Mouse (Mus musculus): Measurements from ENCODE around the gene Sdccag8. TPM values are rescaled to one million over a fixed set of nuclear protein-coding genes. Genes with fewer than 3 reads are reported as not detected.
A peak's percentile ranks its signal among the peaks of the same experiment; 100 is the strongest.
"Not testable (repeated sequence)": the region's sequence is repeated elsewhere in the genome, so short reads cannot be mapped to it uniquely, and the experiment has no call there.

The Sdccag8 gene
- total RNA-seq, 2 experiments from 2014 or later = 20.0 to 20.7 TPM

DNA sequence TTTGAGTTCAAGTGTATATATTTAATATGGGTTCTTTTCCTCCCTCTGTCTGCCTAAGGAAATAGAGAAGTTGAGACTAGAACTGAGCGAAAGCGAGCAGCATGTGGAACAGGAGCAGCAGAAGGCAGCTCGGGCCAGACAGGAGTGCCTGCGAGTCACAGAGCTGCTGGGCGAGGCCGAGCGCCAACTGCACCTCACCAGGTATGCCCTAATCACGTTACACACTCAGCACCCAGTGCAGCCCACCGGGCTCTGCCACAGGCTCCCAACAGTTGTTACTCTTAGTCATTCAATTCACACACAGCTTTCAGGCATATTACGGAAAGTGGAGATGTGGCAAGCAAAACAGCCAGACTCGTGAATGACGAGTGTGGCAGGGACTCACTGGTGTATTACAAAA is 105.0 kb downstream of the Sdccag8 start:
- no peak for DNase-seq (ENCODE audit: low spot score in 2 of 2)
- TF ChIP-seq CTCF (conservative IDR thresholded peaks at IDR 0.05) = no peak
- Histone ChIP-seq H3K4me3 (no peak overlapping the region), H3K27ac (peak overlapping the region; percentile 81)

DNA sequence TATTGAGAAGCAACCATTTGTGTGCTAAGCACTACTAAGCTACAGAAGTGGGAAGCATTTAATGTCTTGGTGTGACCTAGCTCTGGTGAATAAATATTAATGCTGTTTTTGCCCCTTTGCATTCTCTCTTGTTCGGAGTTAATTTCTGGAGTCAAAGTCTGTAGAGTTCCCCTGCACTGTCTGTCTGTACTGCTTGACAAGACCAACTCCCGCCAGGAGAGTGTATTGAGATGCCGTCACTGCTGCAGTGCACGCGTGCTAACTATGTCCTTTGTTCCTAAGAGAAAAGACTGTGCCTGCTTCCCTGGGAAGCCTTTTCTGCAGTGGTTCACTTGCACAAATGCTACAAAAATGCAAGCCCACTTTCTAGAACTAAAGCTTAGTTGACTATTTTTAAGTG is 108.4 kb downstream of the Sdccag8 start:
- H3K4me3 ChIP-seq = no peak overlapping the region
- no peak for TF ChIP-seq CTCF (conservative IDR thresholded peaks at IDR 0.05)
- peak overlapping the region; percentile 82 for H3K27ac ChIP-seq
- DNase-seq (ENCODE audit: low spot score in 2 of 2) = no peak

DNA sequence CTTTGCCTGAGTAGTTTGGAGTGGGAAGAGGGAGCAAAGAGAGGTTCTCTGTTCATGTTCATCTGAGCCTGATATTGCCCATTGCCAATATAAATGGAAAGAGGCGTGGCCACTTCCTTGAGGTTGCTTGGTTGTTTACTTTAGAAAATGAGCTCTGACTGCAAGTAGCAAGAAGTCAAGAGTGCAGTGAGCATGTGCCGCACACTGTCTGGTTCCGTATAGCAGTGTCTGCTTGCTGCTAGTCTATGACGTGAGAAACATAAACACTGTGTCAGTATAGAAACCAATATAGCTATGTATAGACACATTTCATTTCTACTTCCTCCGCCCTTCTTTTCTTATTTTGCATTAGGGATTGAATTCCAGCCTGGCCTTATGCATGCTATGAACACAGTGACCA is 111.5 kb downstream of the Sdccag8 start:
- no peak for TF ChIP-seq CTCF (conservative IDR thresholded peaks at IDR 0.05)
- H3K4me3 ChIP-seq = no peak overlapping the region
- peak overlapping the region; percentile 48; the same call in 1 of the 2 replicates for H3K27ac ChIP-seq
- no peak for DNase-seq (ENCODE audit: low spot score in 2 of 2)

GRCm38 (mm10) chr1:176927312-176927711 is 112.9 kb downstream of the Sdccag8 start:
- DNase-seq (ENCODE audit: low spot score in 2 of 2) = no peak
- Histone ChIP-seq H3K4me3 (no peak overlapping the region), H3K27ac (peak overlapping the region; percentile 97)
- TF ChIP-seq CTCF (conservative IDR thresholded peaks at IDR 0.05) = peak; percentile 29

DNA sequence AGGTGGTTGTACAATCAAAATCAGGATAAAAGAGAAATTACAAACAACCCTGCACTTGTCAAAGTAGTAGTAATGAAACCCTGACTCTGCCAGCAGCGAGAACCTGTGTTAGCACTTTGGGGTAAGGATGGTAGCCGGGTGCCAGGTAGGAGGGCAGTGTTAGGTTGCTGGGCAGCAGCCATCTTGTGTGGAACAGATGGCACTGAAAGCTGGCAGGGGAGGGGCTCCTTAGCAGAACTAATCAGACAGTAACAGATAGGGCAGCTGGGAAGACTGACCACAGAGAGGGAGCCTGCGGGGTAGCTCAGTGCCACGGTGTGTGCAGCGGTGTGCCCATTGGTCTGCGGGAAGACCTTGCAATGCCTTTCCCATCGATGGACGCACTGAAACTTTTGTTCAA is 115.2 kb downstream of the Sdccag8 start:
- H3K4me3 ChIP-seq = peak overlapping the region; percentile 45
- peak overlapping the region; percentile 97 for H3K27ac ChIP-seq
- no peak for TF ChIP-seq CTCF (conservative IDR thresholded peaks at IDR 0.05)
- DNase-seq (ENCODE audit: low spot score in 2 of 2) = peak in 1 of 2 experiments; percentile 53

DNA sequence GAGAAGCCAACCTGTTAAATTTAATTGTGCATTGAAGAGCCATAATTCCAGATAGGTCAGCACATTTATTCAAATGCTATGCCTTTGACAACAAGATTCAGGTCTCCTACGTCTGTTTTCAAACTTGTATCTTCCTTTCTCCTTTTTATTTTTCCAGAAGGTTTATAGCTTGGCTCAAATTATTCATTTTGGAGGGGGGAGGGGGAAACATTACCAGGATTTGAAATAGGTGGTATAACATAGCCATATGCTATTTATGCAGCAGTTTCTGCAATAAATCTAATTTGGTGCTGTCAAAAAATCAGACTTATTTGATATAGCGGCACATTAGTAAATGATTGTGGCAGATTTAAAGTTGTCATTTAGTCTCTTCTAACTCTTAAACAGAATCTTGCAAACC is 116.1 kb downstream of the Sdccag8 start:
- Histone ChIP-seq H3K27ac (peak overlapping the region; percentile 97), H3K4me3 (peak overlapping the region; percentile 45)
- no peak for DNase-seq (ENCODE audit: low spot score in 2 of 2)
- TF ChIP-seq CTCF (conservative IDR thresholded peaks at IDR 0.05) = no peak

DNA sequence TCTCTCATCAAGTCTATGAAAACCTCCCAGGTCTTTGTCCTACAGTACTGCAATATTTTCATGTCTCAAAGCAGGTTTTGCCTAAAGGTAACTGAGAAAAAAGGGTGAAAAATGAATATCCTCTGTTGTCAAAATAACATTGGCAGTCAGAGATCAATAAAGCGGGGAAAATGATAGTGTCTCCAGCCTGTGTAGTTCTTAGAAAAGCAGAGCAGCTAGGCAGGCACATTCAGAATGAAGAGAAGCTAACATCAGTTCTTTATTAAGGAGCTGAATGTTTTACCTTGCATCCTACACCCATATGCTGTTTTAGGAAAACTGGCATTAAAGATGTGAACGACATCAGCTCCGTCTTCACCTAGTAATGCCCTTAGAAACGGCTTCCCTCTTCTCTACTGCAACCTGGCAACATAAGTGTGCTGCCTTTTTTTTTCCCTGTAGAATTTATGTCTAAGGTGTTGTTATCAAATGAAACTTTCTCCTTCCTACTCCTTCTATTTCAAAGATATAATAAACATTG is 116.6 kb downstream of the Sdccag8 start:
- Histone ChIP-seq H3K4me3 (peak overlapping the region; percentile 45), H3K27ac (peak overlapping the region; percentile 97)
- DNase-seq (ENCODE audit: low spot score in 2 of 2) = no peak
- no peak for TF ChIP-seq CTCF (conservative IDR thresholded peaks at IDR 0.05)

- peak overlapping the region; percentile 97 for H3K27ac ChIP-seq
- H3K4me3 ChIP-seq = peak overlapping the region; percentile 45
- no peak for TF ChIP-seq CTCF (conservative IDR thresholded peaks at IDR 0.05)
- no peak for DNase-seq (ENCODE audit: low spot score in 2 of 2)
Measured at GRCm38 (mm10) chr1:176931511-176931910, 117.1 kb downstream of the Sdccag8 start.

DNA sequence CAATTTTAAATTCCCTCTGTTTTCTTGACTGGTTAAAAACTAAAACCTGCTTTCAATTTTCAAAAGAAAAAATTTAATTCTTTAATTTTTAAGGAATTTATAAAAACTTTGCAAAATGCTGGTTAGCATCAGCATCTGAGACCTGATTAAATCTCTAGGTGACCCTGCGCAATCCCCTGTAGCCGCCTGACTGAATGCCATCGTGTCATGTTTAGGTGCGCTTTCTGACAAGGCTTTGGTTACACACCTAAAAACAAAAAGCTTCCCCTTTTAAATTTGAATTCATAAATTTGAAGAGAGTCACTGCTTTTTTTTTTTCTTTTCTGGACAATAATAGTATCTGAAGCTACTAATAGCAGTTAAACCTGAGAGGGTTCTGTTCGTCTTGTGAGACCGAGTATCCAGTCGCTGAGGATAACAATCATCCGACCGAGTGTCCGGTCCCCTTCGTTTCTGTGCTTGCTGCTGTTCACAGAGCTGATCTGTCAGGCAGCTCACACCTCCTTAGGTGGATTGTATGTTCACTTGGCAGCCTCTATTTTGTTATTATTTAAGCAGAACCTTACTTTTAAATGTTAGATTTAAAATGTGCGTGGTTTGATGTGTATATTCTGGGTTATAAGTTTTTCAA is 118.0 kb downstream of the Sdccag8 start:
- peak overlapping the region; percentile 97 for H3K27ac ChIP-seq
- no peak for TF ChIP-seq CTCF (conservative IDR thresholded peaks at IDR 0.05)
- no peak overlapping the region; the same call in 1 of the 2 replicates for H3K4me3 ChIP-seq
- no peak for DNase-seq (ENCODE audit: low spot score in 2 of 2)

DNA sequence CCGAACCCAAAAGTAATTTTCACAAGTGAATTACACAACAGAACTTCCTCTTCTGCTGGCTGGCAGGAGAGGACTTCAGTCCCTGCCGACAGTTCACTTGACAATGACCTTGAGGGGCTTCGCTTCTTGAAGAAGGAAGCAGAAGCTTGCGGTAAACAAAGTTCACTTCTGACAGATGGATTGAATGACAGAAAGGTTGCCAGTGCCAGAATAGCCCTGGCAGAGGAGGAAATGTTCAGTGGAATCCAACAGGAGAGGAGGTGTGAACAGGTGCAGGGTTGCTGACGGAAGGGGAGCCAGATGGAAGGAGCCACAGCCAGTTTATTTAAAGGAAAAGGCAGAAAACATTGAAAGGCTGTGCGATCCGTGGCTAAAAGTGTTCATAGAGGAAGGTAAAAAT is 118.9 kb downstream of the Sdccag8 start:
- Histone ChIP-seq H3K27ac (peak overlapping the region; percentile 97), H3K4me3 (no peak overlapping the region)
- DNase-seq (ENCODE audit: low spot score in 2 of 2) = peak; percentile 85 to 86
- no peak for TF ChIP-seq CTCF (conservative IDR thresholded peaks at IDR 0.05)

- no peak for DNase-seq (ENCODE audit: low spot score in 2 of 2)
- Histone ChIP-seq H3K4me3 (no peak overlapping the region), H3K27ac (peak overlapping the region; percentile 97)
- TF ChIP-seq CTCF (conservative IDR thresholded peaks at IDR 0.05) = no peak
Measured at GRCm38 (mm10) chr1:176934043-176934762, 119.7 kb downstream of the Sdccag8 start.

GRCm38 (mm10) chr1:176939901-176940341 is 125.5 kb downstream of the Sdccag8 start:
- peak overlapping the region; percentile 82 for H3K27ac ChIP-seq
- no peak for TF ChIP-seq CTCF (conservative IDR thresholded peaks at IDR 0.05)
- DNase-seq (ENCODE audit: low spot score in 2 of 2) = no peak
- H3K4me3 ChIP-seq = no peak overlapping the region

DNA sequence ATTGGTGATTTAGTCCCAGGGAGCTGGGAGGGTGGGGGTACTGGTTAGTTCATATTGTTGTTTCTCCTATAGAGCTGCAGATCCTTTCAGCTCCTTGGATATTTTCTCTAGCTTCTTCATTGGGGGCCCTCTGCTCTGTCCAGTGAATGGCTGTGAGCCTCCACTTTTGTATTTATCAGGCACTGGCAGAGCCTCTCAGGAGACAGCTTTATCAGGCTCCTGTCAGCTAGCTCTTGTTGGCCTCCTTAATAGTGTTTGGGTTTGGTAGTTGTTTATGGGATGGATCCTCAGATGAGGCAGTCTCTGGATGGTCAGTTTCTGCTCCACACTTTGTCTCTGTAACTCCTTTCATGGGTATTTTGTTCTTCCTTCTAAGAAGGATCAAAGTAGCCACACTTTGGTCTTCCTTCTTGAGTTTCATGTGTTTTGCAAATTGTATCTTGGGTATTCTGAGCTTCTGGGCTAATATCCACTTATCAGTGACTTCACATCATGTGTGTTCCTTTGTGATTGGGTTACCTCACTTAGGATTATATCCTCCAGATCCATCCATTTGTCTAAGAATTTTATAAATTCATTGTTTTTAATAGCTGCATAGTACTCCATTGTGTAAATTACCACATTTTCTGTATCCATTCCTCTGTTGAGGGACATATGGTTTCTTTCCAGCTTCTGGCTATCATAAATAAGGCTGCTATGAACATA is 127.0 kb downstream of the Sdccag8 start:
- not testable (repeated sequence) for H3K27ac ChIP-seq; H3K4me3 ChIP-seq; DNase-seq (ENCODE audit: low spot score in 2 of 2)

Data from layer of hippocampus, adult 2 months (tissue).